Mouse (Mus musculus) CH12.LX (cell line): Measurements from ENCODE around the gene Asb14. TPM values are rescaled to one million over a fixed set of nuclear protein-coding genes. Genes with fewer than 3 reads are reported as not detected.
A peak's percentile ranks its signal among the peaks of the same experiment; 100 is the strongest.

Source experiments
- DNase-seq: peaks from one replicate; pipeline ENCODE4 v3.0.0-alpha.2; 2013; ENCODE audit errors: extremely low read depth
- H3K27ac ChIP-seq: 2 replicates; pipeline ENCODE4 v1.5.1; 2012; ENCODE audit warnings: low read depth, mild to moderate bottlenecking, control low read depth, moderate library complexity; ENCODE audit not compliant: insufficient read depth
- H3K27me3 ChIP-seq: replicated peaks from 2 replicates; pipeline ENCODE3; 2012; ENCODE audit warnings: inconsistent platforms
- H3K36me3 ChIP-seq, 2 experiments: replicated peaks in 1 of 2; 2 replicates each; pipeline versions ENCODE3 to v1.6.1; 2012; ENCODE audit warnings: inconsistent platforms in 1 of 2, low read length in 1 of 2, mild to moderate bottlenecking in 1 of 2, mixed read lengths in 1 of 2, moderate library complexity in 1 of 2; ENCODE audit not compliant: control insufficient read depth in 1 of 2, insufficient read depth in 1 of 2
- H3K4me1 ChIP-seq, 2 experiments: 2 replicates each; pipeline ENCODE4 v1.6.1; 2012; ENCODE audit warnings: inconsistent platforms in 1 of 2, moderate library complexity in 1 of 2; ENCODE audit not compliant: insufficient read depth in 2 of 2, control insufficient read depth in 1 of 2
- H3K4me2 ChIP-seq: 2 replicates; pipeline ENCODE4 v1.6.1; 2012; ENCODE audit warnings: low read depth, mild to moderate bottlenecking, control low read depth; ENCODE audit not compliant: poor library complexity, insufficient read depth, severe bottlenecking
- H3K4me3 ChIP-seq, 3 experiments: fragments of 150-350 bp in 1 of 3; sonication (generic) in 1 of 3; replicated peaks in 1 of 3; 2 replicates each; pipeline versions ENCODE3 to v1.5.1; 2011 to 2012; ENCODE audit warnings: low read depth in 2 of 3, low read length in 2 of 3, mild to moderate bottlenecking in 2 of 3, moderate library complexity in 2 of 3, control low read depth in 1 of 3, improper control_type of control experiment in 1 of 3, inconsistent platforms in 1 of 3, mixed read lengths in 1 of 3; ENCODE audit not compliant: poor library complexity in 1 of 3
- H3K79me2 ChIP-seq: replicated peaks from 2 replicates; pipeline ENCODE4 v1.6.1; 2012; ENCODE audit warnings: mild to moderate bottlenecking, moderate library complexity; ENCODE audit not compliant: control insufficient read depth, poor library complexity, insufficient read depth, severe bottlenecking; ENCODE audit errors: extremely low read depth
- H3K9ac ChIP-seq: 2 replicates; pipeline ENCODE4 v1.6.1; 2012; ENCODE audit warnings: low read depth, mild to moderate bottlenecking, control low read depth, moderate library complexity; ENCODE audit not compliant: insufficient read depth
- H3K9me3 ChIP-seq: replicated peaks from 2 replicates; pipeline ENCODE3; 2012; ENCODE audit warnings: low read length, inconsistent platforms, mixed read lengths
- CHD2 ChIP-seq: IDR thresholded peaks from 2 replicates; pipeline ENCODE4 v1.6.1; 2011; ENCODE audit warnings: low read length, improper control_type of control experiment
- E2F4 ChIP-seq: IDR thresholded peaks from 2 replicates; pipeline ENCODE4 v1.6.1; 2011; ENCODE audit warnings: low read depth, low read length, improper control_type of control experiment; ENCODE audit not compliant: insufficient replicate concordance
- ELF1 ChIP-seq: IDR thresholded peaks from 2 replicates; pipeline ENCODE4 v1.6.1; 2014; ENCODE audit warnings: low read depth, mild to moderate bottlenecking, inconsistent platforms, low read length, improper control_type of control experiment
- EP300 ChIP-seq: IDR thresholded peaks from 2 replicates; pipeline ENCODE4 v1.6.1; 2011; ENCODE audit warnings: low read length, improper control_type of control experiment
- ETS1 ChIP-seq: conservative IDR thresholded peaks from 2 replicates; pipeline ENCODE4 v1.6.1; 2012; ENCODE audit warnings: low read depth, mild to moderate bottlenecking, inconsistent platforms, low read length, improper control_type of control experiment, moderate library complexity
- GABPA ChIP-seq: IDR thresholded peaks from 2 replicates; pipeline ENCODE4 v1.6.1; 2012; ENCODE audit warnings: low read depth, low read length, improper control_type of control experiment, inconsistent platforms; ENCODE audit not compliant: insufficient replicate concordance
- IRF4 ChIP-seq: IDR thresholded peaks from 2 replicates; pipeline ENCODE4 v1.6.1; 2014; ENCODE audit warnings: low read depth, mild to moderate bottlenecking, inconsistent platforms, low read length, improper control_type of control experiment
- JUN ChIP-seq: IDR thresholded peaks from 2 replicates; pipeline ENCODE4 v1.6.1; 2011; ENCODE audit warnings: low read depth, mild to moderate bottlenecking, low read length, improper control_type of control experiment, moderate library complexity; ENCODE audit not compliant: insufficient read depth
- MAX ChIP-seq: IDR thresholded peaks from 2 replicates; pipeline ENCODE4 v1.6.1; 2011; ENCODE audit warnings: low read length, improper control_type of control experiment
- MAZ ChIP-seq: IDR thresholded peaks from 2 replicates; pipeline ENCODE4 v1.6.1; 2012; ENCODE audit warnings: low read depth, mild to moderate bottlenecking, inconsistent platforms, low read length, improper control_type of control experiment, moderate library complexity
- MEF2A ChIP-seq: IDR thresholded peaks from 2 replicates; pipeline ENCODE4 v1.6.1; 2014; ENCODE audit warnings: low read depth, mild to moderate bottlenecking, inconsistent platforms, low read length, improper control_type of control experiment, borderline replicate concordance
- MYC ChIP-seq: IDR thresholded peaks from 2 replicates; pipeline ENCODE4 v1.6.1; 2011; ENCODE audit warnings: low read depth, mild to moderate bottlenecking, improper control_type of control experiment, low read length
- NRF1 ChIP-seq: IDR thresholded peaks from 2 replicates; pipeline ENCODE4 v1.6.1; 2014; ENCODE audit warnings: low read depth, mild to moderate bottlenecking, inconsistent platforms, low read length, improper control_type of control experiment, moderate library complexity
- PAX5 ChIP-seq: IDR thresholded peaks from 2 replicates; pipeline ENCODE4 v1.6.1; 2012; ENCODE audit warnings: low read length, inconsistent platforms, mixed read lengths
- RAD21 ChIP-seq: IDR thresholded peaks from 2 replicates; pipeline ENCODE4 v1.6.1; 2011; ENCODE audit warnings: low read depth, mild to moderate bottlenecking, low read length, improper control_type of control experiment, moderate library complexity
- SIN3A ChIP-seq: IDR thresholded peaks from 2 replicates; pipeline ENCODE4 v1.6.1; 2012; ENCODE audit warnings: low read length, improper control_type of control experiment, inconsistent platforms
- SMC3 ChIP-seq: IDR thresholded peaks from 2 replicates; pipeline ENCODE4 v1.6.1; 2011; ENCODE audit warnings: low read depth, low read length, improper control_type of control experiment
- UBTF ChIP-seq: IDR thresholded peaks from 2 replicates; pipeline ENCODE4 v1.6.1; 2012; ENCODE audit warnings: low read depth, mild to moderate bottlenecking, inconsistent platforms, low read length, improper control_type of control experiment, moderate library complexity
- USF2 ChIP-seq: conservative IDR thresholded peaks from 2 replicates; pipeline ENCODE4 v1.6.1; 2011; ENCODE audit warnings: low read depth, low read length, improper control_type of control experiment
- ZNF384 ChIP-seq: IDR thresholded peaks from 2 replicates; pipeline ENCODE4 v1.6.1; 2012; ENCODE audit warnings: low read depth, low read length, improper control_type of control experiment, inconsistent platforms
- dilution Hi-C: fragments of 300-500 bp; cut with MboI; formaldehyde crosslinking; loops from 2 replicates; pipeline ENCODE4 v1.14.3; 2020; ENCODE audit warnings: low sequenced_read_pairs; ENCODE audit not compliant: extremely low pct_unique_long_range_greater_than_20kb, extremely low pct_ligation_motif_present
- in situ Hi-C: fragments of 300-500 bp; cut with MboI; formaldehyde crosslinking; loops from 3 replicates; pipeline ENCODE4 v1.14.3; 2019; ENCODE audit warnings: low sequenced_read_pairs, low pct_ligation_motif_present, low pct_unique_long_range_greater_than_20kb, mixed read lengths
- polyA plus RNA-seq: library from polyadenylated mRNA; unstranded; fragments of >175 nt; gene quantifications from 2 replicates; pipeline ENCODE4 v1.2.1, GENCODE M21; 2012; ENCODE audit warnings: low read depth; ENCODE audit not compliant: insufficient read length
- total RNA-seq, 2 experiments: library from RNA; depleted of rRNA; stranded (reverse); fragments of 300-350 nt in 1 of 2; fragments of >200 nt in 1 of 2; gene quantifications; 2 replicates each; pipeline ENCODE4 v1.2.3; 2012 to 2014

Asb14 gene
- not detected in 2 replicates for total RNA-seq (2012; rRNA removed)
- not detected in 2 replicates for total RNA-seq (2014; rRNA removed)
- not detected in 2 replicates for polyA plus RNA-seq

DNA sequence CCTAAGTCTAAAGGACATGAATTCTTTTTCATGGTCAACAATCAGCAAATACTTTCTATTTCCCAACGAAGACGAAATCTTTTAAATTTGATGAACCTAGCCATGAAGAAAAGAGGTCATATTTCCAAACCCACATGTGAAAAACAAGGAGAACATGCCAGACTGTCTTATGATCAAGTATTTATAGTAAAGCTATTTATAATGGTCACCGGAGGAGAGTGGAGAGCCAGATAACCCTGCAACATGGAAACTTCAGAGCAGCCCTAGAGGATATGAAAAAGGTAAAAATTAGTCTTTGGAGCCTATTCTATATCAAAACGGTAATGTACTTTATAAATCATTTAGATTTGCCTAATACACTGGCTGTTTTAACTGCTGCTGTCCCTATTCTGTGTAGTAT is at the start of gene Asb14:
Asb14 (plus strand) TSS at position 166 of the 400 bp plus-strand sequence.
- Histone ChIP-seq H3K9ac (no peak within 1 kb of the TSS), H3K9me3 (no peaks in the 10 kb centered on the region)
- no peak for DNase-seq
- TF ChIP-seq MAX: no peak
- TF ChIP-seq, all 38 proteins: peak for 0
- no peak within 1 kb of the TSS for H3K4me2 ChIP-seq
- no peaks in the 10 kb centered on the region for H3K79me2 ChIP-seq
- H3K4me3 ChIP-seq: no peak within 1 kb of the TSS
- H3K4me1 ChIP-seq: peaks cover 0 to 9% of the 10 kb centered on the region in 2 experiments; a peak in 2 of 4 replicates
- H3K27me3 ChIP-seq: no peaks in the 10 kb centered on the region
- H3K36me3 ChIP-seq: no peaks in the 10 kb centered on the region
- dilution Hi-C loops: no loop called here
- in situ Hi-C loops: no loop called here
- H3K27ac ChIP-seq: no peak within 1 kb of the TSS

GRCm38 (mm10) chr14:26853053-26853452 is 41.3 kb upstream of the Asb14 start:
- peak; percentile 13 for DNase-seq
- no peaks in the 10 kb centered on the region for H3K36me3 ChIP-seq
- H3K79me2 ChIP-seq: no peaks in the 10 kb centered on the region
- no peaks in the 10 kb centered on the region for H3K27me3 ChIP-seq
- H3K9me3 ChIP-seq: no peaks in the 10 kb centered on the region
- no peak overlapping the region for H3K27ac ChIP-seq
- no peak overlapping the region for H3K4me3 ChIP-seq
- dilution Hi-C loops: no loop called here
- in situ Hi-C loops: no loop called here
- no peak overlapping the region for H3K9ac ChIP-seq
- no peak overlapping the region for H3K4me2 ChIP-seq
- TF ChIP-seq MAZ: no peak
- no peak for TF ChIP-seq ZNF384
- TF ChIP-seq SIN3A: no peak
- TF ChIP-seq UBTF: no peak
- TF ChIP-seq GABPA: no peak
- no peak for TF ChIP-seq MEF2A
- no peak for TF ChIP-seq SMC3
- TF ChIP-seq ELF1: no peak
- no peak for TF ChIP-seq MAX
- TF ChIP-seq MYC: no peak
- no peak for TF ChIP-seq EP300
- TF ChIP-seq PAX5: no peak
- no peak for TF ChIP-seq NRF1
- TF ChIP-seq CHD2: no peak
- no peak for TF ChIP-seq RAD21
- no peak for TF ChIP-seq IRF4
- TF ChIP-seq JUN: no peak
- TF ChIP-seq E2F4: no peak
- no peak for TF ChIP-seq USF2
- no peak for TF ChIP-seq ETS1
- peaks cover 0 to 2% of the 10 kb centered on the region in 2 experiments; a peak in 1 of 4 replicates for H3K4me1 ChIP-seq
